Mouse (Mus musculus) cerebellum, postnatal 36 days (tissue): ENCODE results near the gene Qdpr.
"Not testable (repeated sequence)": the region's sequence is repeated elsewhere in the genome, so short reads cannot be mapped to it uniquely, and the experiment has no call there.

Experiments used
- DNase-seq, 2 experiments: peaks; one replicate each; pipeline ENCODE4 v3.0.0; 2021 to 2022; ENCODE audit warnings: mixed read lengths in 2 of 2

Gene Qdpr

GRCm38 (mm10) chr5:45449206-45449605, 830 bp downstream of the Qdpr start:
- peak in 1 of 2 experiments; percentile 9 for DNase-seq

- peak; percentile 14 to 20 for DNase-seq
Measured at GRCm38 (mm10) chr5:45448676-45449075, 1.4 kb downstream of the Qdpr start.

- no peak for DNase-seq
Measured at GRCm38 (mm10) chr5:45444130-45444832, 5.8 kb downstream of the Qdpr start.

- DNase-seq: no peak
Measured at GRCm38 (mm10) chr5:45441745-45442144, 8.3 kb downstream of the Qdpr start.

GRCm38 (mm10) chr5:45441124-45441523, 8.9 kb downstream of the Qdpr start:
- DNase-seq: no peak

GRCm38 (mm10) chr5:45438301-45438700, 11.7 kb downstream of the Qdpr start:
- peak in 1 of 2 experiments; percentile 14 for DNase-seq

- no peak for DNase-seq
Measured at GRCm38 (mm10) chr5:45437826-45438225, 12.2 kb downstream of the Qdpr start.

- no peak for DNase-seq
Measured at GRCm38 (mm10) chr5:45435967-45436950, 13.8 kb downstream of the Qdpr start.

- DNase-seq: no peak
Measured at GRCm38 (mm10) chr5:45427891-45428290, 22.1 kb downstream of the Qdpr start.

- no peak for DNase-seq
Measured at GRCm38 (mm10) chr5:45426416-45427034, 23.5 kb downstream of the Qdpr start.

GRCm38 (mm10) chr5:45425771-45426170, 24.3 kb downstream of the Qdpr start:
- DNase-seq: not testable (repeated sequence)

- DNase-seq: peak; percentile 38 to 53
Measured at GRCm38 (mm10) chr5:45424021-45424886, 25.8 kb downstream of the Qdpr start.

- no peak for DNase-seq
Measured at GRCm38 (mm10) chr5:45421881-45422844, 27.9 kb downstream of the Qdpr start.

GRCm38 (mm10) chr5:45419841-45420638, 30.0 kb downstream of the Qdpr start:
- no peak for DNase-seq

GRCm38 (mm10) chr5:45417859-45418443, 32.1 kb downstream of the Qdpr start:
- no peak for DNase-seq

- DNase-seq: no peak
Measured at GRCm38 (mm10) chr5:45416478-45416877, 33.6 kb downstream of the Qdpr start.

GRCm38 (mm10) chr5:45406129-45406528, 43.9 kb downstream of the Qdpr start:
- DNase-seq: no peak

GRCm38 (mm10) chr5:45402632-45403031, 47.4 kb downstream of the Qdpr start:
- peak; percentile 62 to 68 for DNase-seq

- no peak for DNase-seq
Measured at GRCm38 (mm10) chr5:45384034-45384812, 65.8 kb downstream of the Qdpr start.
